Mouse (Mus musculus) midbrain, embryonic 12.5 days (tissue): Measurements from ENCODE around the gene Dynll2. TPM values are rescaled to one million over a fixed set of nuclear protein-coding genes. Genes with fewer than 3 reads are reported as not detected.

Experiments
- ATAC-seq: fragments of 200-750 bp; cut with Nextera tagmentation; 2 replicates; pipeline ENCODE4 v1.8.0; 2017; ENCODE audit warnings: low read depth, moderate TSS enrichment, moderate library complexity; ENCODE audit not compliant: low FRiP score
- H3K27ac ChIP-seq: fragments of 300-500 bp; sonication (generic); replicated peaks from 2 replicates; pipeline ENCODE4 v1.5.1; 2016; ENCODE audit warnings: mild to moderate bottlenecking
- H3K27me3 ChIP-seq: fragments of 300-500 bp; sonication (generic); 2 replicates; pipeline ENCODE4 v1.6.1; 2016; ENCODE audit warnings: mild to moderate bottlenecking
- H3K36me3 ChIP-seq: fragments of 300-500 bp; sonication (generic); 2 replicates; pipeline ENCODE4 v1.6.1; 2016
- H3K4me1 ChIP-seq: fragments of 300-500 bp; sonication (generic); 2 replicates; pipeline ENCODE4 v1.6.1; 2016
- H3K4me2 ChIP-seq: fragments of 300-500 bp; sonication (generic); replicated peaks from 2 replicates; pipeline ENCODE4 v1.6.1; 2016; ENCODE audit warnings: mild to moderate bottlenecking, moderate library complexity
- H3K4me3 ChIP-seq: fragments of 300-500 bp; sonication (generic); 2 replicates; pipeline ENCODE4 v1.5.1; 2016; ENCODE audit warnings: mild to moderate bottlenecking
- H3K9ac ChIP-seq: fragments of 300-500 bp; sonication (generic); replicated peaks from 2 replicates; pipeline ENCODE4 v1.6.1; 2016; ENCODE audit warnings: mild to moderate bottlenecking, moderate library complexity
- H3K9me3 ChIP-seq: fragments of 300-500 bp; sonication (generic); 2 replicates; pipeline ENCODE4 v1.6.1; 2016; ENCODE audit warnings: mild to moderate bottlenecking
- WGBS: fragments of 180-500 bp; shearing (Covaris S2); methylation state at CpG from one replicate; pipeline ENCODE4 v1.1.7; 2016; 5-methylcytosine and 5-hydroxymethylcytosine counted together
- polyA plus RNA-seq: library from polyadenylated mRNA; unstranded; fragments of >200 nt; fragmentation: Nextera tagmentation; extraction: Ambion mirVana; gene quantifications from 2 replicates; pipeline ENCODE4 v1.2.1, GENCODE M21; 2016

Gene Dynll2
- polyA plus RNA-seq, 1 experiment from 2014 or later = 40.8 TPM

DNA sequence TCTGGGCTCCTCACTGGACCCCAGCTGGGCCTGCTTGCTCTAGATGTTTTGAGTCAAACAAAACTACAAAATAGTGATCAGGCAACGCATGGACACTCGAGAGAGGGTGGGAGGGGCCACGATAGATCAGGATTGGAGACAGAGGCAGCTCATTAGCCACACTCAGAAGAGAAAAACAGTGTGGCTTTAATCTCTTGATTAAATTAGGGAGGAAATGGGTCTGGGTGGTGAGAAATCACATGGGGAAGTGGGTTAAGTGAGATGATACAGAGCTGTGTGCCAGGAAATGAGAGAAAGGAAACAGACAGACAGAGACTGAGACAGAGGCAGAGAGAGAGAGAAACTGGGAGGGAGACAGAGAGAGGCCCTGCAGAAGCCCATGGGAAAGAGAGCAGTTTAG lies 22.0 kb downstream of the Dynll2 start:
- H3K4me2 ChIP-seq = no peak overlapping the region
- no peak overlapping the region for H3K4me3 ChIP-seq
- 41% methylated on average over 3 of the region's 3 CpGs for WGBS
- no peaks in the 10 kb centered on the region for H3K4me1 ChIP-seq
- H3K9me3 ChIP-seq = no peaks in the 10 kb centered on the region
- ATAC-seq = no peak
- H3K27me3 ChIP-seq = peaks cover 10% of the 10 kb centered on the region; the same call in 1 of the 2 replicates
- no peaks in the 10 kb centered on the region for H3K36me3 ChIP-seq
- no peak overlapping the region for H3K9ac ChIP-seq
- no peak overlapping the region for H3K27ac ChIP-seq

DNA sequence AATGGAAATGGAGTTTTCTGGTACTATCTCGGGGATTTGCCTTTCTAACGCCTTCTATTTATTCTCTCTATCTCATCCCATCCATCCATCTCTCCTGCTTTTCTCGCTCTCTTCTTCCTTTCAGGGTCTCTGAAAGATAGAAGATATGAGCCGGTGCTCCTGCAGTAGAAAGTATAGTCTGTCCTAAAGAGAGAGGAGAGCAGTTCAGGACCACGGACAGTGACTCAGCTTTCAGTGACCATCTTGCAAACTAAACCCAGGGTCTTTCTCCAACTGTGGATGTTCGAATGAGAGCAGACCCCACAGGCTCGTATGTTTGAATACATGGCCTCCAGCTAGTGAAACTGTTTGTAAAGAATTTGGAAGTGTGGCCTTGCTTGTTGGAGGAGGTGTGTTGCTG lies 30.3 kb downstream of the Dynll2 start:
- Histone ChIP-seq H3K27ac (no peak overlapping the region), H3K9ac (no peak overlapping the region), H3K4me3 (no peak overlapping the region), H3K36me3 (no peaks in the 10 kb centered on the region), H3K27me3 (no peaks in the 10 kb centered on the region), H3K9me3 (no peaks in the 10 kb centered on the region), H3K4me1 (no peaks in the 10 kb centered on the region), H3K4me2 (no peak overlapping the region)
- no peak for ATAC-seq
- 47% methylated on average over 7 of the region's 7 CpGs for WGBS

DNA sequence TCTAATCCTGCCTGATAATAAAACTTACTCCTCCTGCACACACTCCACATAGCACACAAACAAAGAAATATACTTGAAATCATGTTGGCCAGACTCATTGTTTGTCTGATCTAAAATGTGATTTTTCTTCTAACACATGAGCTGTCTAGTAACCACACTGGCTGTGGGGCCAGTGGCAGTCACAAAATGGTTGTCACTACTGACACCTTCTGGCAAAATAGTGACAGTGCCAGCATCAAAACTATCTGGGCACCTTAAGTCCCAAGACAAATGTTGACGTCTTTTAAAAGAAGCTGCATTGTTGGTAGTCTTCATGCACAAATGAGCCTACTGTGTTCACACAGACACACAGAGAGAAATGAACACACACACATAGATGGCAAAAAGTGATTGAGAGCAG lies 32.2 kb downstream of the Dynll2 start:
- no peak overlapping the region for H3K4me2 ChIP-seq
- no peak overlapping the region for H3K9ac ChIP-seq
- H3K27ac ChIP-seq = no peak overlapping the region
- H3K4me3 ChIP-seq = no peak overlapping the region
- no peaks in the 10 kb centered on the region for H3K4me1 ChIP-seq
- no peaks in the 10 kb centered on the region for H3K27me3 ChIP-seq
- H3K36me3 ChIP-seq = no peaks in the 10 kb centered on the region
- no peak for ATAC-seq
- 0% methylated on average over 1 of the region's 1 CpGs for WGBS
- H3K9me3 ChIP-seq = no peaks in the 10 kb centered on the region

DNA sequence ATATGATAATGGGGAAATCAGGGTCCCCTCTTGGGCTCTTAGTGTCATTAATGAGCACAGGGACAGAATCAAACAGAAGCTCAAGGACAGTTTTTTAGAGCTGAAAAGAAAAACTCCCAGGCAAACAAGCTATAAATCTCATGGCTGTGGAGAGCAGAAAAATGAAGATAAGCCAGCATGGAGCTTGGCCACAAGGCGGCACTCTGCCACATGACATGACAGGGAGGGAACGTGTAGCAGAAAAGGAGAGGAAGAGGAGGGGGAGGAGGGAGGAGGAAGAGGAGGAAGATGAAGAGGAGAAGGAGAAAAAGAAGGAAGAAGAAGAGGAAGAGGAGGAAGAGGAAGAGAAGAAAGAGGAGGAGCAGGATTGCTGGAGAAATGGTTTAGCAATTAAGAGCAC lies 37.3 kb downstream of the Dynll2 start:
- H3K27me3 ChIP-seq = no peaks in the 10 kb centered on the region
- H3K4me2 ChIP-seq = no peak overlapping the region
- 0% methylated on average over 2 of the region's 2 CpGs for WGBS
- no peak overlapping the region for H3K27ac ChIP-seq
- no peak overlapping the region for H3K4me3 ChIP-seq
- no peaks in the 10 kb centered on the region for H3K4me1 ChIP-seq
- no peak for ATAC-seq
- H3K9ac ChIP-seq = no peak overlapping the region
- no peaks in the 10 kb centered on the region for H3K9me3 ChIP-seq
- H3K36me3 ChIP-seq = no peaks in the 10 kb centered on the region

DNA sequence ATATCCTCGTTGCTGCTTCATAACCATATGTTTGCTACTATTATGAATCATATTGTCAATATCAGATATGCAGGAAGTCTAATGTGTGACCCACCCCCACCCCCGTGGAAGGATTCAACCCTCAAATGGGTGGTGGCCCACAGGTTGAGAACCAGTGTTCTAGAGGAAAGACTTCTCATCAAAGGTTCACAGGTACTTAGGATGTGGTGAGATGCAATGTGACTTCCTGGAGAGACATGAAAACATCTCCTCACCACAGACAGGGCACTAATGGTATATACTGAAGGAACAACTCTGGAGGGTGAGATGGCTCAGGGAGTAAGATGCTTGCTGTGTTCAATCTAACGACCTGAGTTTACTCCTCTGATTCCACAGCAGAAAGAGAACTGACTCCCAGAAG lies 51.9 kb downstream of the Dynll2 start:
- H3K27me3 ChIP-seq = no peaks in the 10 kb centered on the region
- no peaks in the 10 kb centered on the region for H3K36me3 ChIP-seq
- 81% methylated on average over 3 of the region's 3 CpGs for WGBS
- no peak overlapping the region for H3K4me2 ChIP-seq
- no peak overlapping the region for H3K9ac ChIP-seq
- H3K27ac ChIP-seq = no peak overlapping the region
- H3K4me1 ChIP-seq = no peaks in the 10 kb centered on the region
- no peak for ATAC-seq
- H3K9me3 ChIP-seq = no peaks in the 10 kb centered on the region
- no peak overlapping the region for H3K4me3 ChIP-seq

DNA sequence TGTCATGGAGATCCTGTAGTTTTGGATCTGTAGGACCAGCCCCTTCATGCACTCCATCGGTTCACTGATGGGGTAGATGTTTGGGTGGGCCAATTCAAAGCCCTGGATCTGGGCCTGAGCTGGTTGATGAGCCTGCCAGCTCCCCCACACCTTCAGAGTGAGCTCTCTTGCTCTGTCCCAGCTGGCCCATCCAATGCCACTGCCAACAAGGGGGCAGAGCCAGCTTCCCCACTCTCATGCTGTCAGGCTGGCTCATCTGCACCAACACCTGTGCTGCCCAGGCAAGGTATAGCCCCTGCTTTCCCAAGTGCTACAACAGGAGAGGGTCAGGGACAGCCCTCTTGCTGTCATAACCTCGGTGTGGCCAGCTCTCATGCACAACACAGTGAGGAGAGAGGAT lies 53.6 kb downstream of the Dynll2 start:
- H3K36me3 ChIP-seq = no peaks in the 10 kb centered on the region
- no peak overlapping the region for H3K27ac ChIP-seq
- no peaks in the 10 kb centered on the region for H3K27me3 ChIP-seq
- 79% methylated on average over 2 of the region's 2 CpGs for WGBS
- H3K4me2 ChIP-seq = no peak overlapping the region
- no peaks in the 10 kb centered on the region for H3K4me1 ChIP-seq
- no peak for ATAC-seq
- H3K9me3 ChIP-seq = no peaks in the 10 kb centered on the region
- H3K4me3 ChIP-seq = no peak overlapping the region
- H3K9ac ChIP-seq = no peak overlapping the region

DNA sequence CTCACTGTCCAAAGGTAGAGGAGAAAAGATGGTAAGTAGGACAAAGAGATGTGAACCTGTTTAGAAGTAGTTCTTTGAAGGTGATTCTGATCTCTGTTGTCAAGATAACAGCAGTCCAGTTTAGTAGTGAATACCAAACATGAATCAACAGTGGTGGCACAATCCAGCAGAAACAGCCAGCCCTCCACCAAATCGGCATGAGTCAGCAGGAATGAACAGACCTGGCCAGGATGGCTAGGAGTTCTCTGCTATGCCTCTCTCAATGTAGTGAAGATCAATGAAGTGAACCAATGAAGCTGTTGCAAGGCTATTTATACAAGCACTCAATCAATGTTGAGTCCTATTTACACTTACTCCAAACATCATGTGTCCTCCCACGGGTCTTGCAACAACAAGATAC lies 57.0 kb downstream of the Dynll2 start:
- Histone ChIP-seq H3K4me2 (no peak overlapping the region), H3K27me3 (no peaks in the 10 kb centered on the region), H3K4me3 (no peak overlapping the region), H3K9me3 (no peaks in the 10 kb centered on the region), H3K9ac (no peak overlapping the region), H3K4me1 (no peaks in the 10 kb centered on the region), H3K36me3 (no peaks in the 10 kb centered on the region), H3K27ac (no peak overlapping the region)
- 93% methylated on average over 2 of the region's 2 CpGs for WGBS
- no peak for ATAC-seq

Other genes with a start within 250 kb of the Dynll2 start
- 139 and 145 TPM in 2 replicates for gene Supt4a, start 250.0 kb downstream of the Dynll2 start, polyA plus RNA-seq
- 40.6 and 43.5 TPM in 2 replicates for gene Tspoap1, start 227.0 kb downstream of the Dynll2 start, polyA plus RNA-seq
- gene Mpo, start 194.0 kb downstream of the Dynll2 start, polyA plus RNA-seq = 0.97 and 1.2 TPM in 2 replicates
- 0.99 and 1.0 TPM in 2 replicates for gene Lpo, start 159.2 kb downstream of the Dynll2 start, polyA plus RNA-seq
- gene Mks1, start 134.3 kb downstream of the Dynll2 start, polyA plus RNA-seq = 14.8 and 18.8 TPM in 2 replicates
- gene Epx, start 112.0 kb downstream of the Dynll2 start, polyA plus RNA-seq = not detected in 2 replicates
- not detected in 2 replicates for gene Olfr462, start 95.3 kb downstream of the Dynll2 start, polyA plus RNA-seq
- gene Olfr463, start 90.1 kb downstream of the Dynll2 start, polyA plus RNA-seq = not detected in 2 replicates
- gene Olfr464, start 66.6 kb downstream of the Dynll2 start, polyA plus RNA-seq = not detected in 2 replicates
- 484 and 550 TPM in 2 replicates for gene Srsf1, start 59.8 kb upstream of the Dynll2 start, polyA plus RNA-seq
- 88.6 and 95.5 TPM in 2 replicates for gene Vezf1, start 80.7 kb upstream of the Dynll2 start, polyA plus RNA-seq
- 40.5 and 45.7 TPM in 2 replicates for gene Cuedc1, start 110.5 kb upstream of the Dynll2 start, polyA plus RNA-seq
- gene Mrps23, start 216.9 kb upstream of the Dynll2 start, polyA plus RNA-seq = 69.5 and 71.1 TPM in 2 replicates